Mouse (Mus musculus): ENCODE results near the gene Ptpn13. TPM values are rescaled to one million over a fixed set of nuclear protein-coding genes. Genes with fewer than 3 reads are reported as not detected.
A peak's percentile ranks its signal among the peaks of the same experiment; 100 is the strongest.

The Ptpn13 gene
- total and polyA plus RNA-seq, 3 experiments: 15.1 to 43.6 (median 15.5) TPM

DNA sequence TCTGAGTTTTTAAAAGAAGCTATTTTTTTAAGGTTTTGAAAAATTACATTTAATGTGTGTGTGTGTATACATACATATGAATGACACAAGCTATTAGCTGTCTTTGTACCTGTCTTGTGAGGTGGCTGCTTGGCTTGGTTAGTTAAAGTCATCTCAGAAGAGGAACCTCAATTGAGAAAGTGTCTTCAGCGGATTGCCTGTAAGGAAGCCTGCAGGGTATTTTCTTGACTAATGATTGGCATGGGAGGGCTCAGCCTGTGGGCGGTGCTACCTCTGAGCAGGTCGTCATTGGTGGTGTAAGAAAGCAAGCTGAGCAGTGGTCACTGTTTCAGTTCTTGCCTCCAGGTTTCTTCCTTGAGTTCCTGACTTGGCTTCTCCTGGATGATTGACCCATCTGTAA is 12.7 kb downstream of the Ptpn13 start:
- no peaks in the 10 kb centered on the region for H3K9me3 ChIP-seq (replicated peaks; ENCODE audit: insufficient read depth, low read length)
- peaks cover 20 to 39% of the 10 kb centered on the region in 2 experiments for H3K4me1 ChIP-seq (ENCODE audit: control insufficient read depth in 1 of 2, insufficient read depth in 2 of 2, low read length in 2 of 2)
- no peak overlapping the region for H3K9ac ChIP-seq (ENCODE audit: control insufficient read depth, low read depth, low read length, poor library complexity, severe bottlenecking)
- peak; percentile 64 for DNase-seq (ENCODE audit: low read depth, low spot score)
- no peaks in the 10 kb centered on the region for H3K27me3 ChIP-seq (ENCODE audit: control insufficient read depth in 1 of 2, insufficient read depth in 2 of 2, low read length in 2 of 2)
- H3K79me2 ChIP-seq (ENCODE audit: control insufficient read depth, insufficient read depth, low read length, poor library complexity): peaks cover 2% of the 10 kb centered on the region; the same call in 1 of the 2 replicates
- TF ChIP-seq CHD2 (IDR thresholded peaks at IDR 0.05; ENCODE audit: low read length) (no peak), POLR2AphosphoS5 (IDR thresholded peaks at IDR 0.05; ENCODE audit: borderline replicate concordance, low read depth, low read length) (no peak), EP300 (IDR thresholded peaks at IDR 0.05; ENCODE audit: low read depth in 1 of 2, low read length in 2 of 2) (no peak), ZC3H11A (IDR thresholded peaks at IDR 0.05; ENCODE audit: low read depth, low read length) (no peak), BHLHE40 (IDR thresholded peaks at IDR 0.05; ENCODE audit: borderline replicate concordance, low read depth, low read length) (no peak), SIN3A (IDR thresholded peaks at IDR 0.05; ENCODE audit: low read length) (peak; percentile 19; the same call in 1 of the 2 replicates), MYC (IDR thresholded peaks at IDR 0.05; ENCODE audit: low read depth, low read length) (no peak)
- no peak overlapping the region for H3K4me3 ChIP-seq (ENCODE audit: control insufficient read depth in 1 of 2, insufficient read depth in 1 of 2, low read depth in 2 of 2, low read length in 2 of 2)
- no peak overlapping the region for H3K27ac ChIP-seq (ENCODE audit: control insufficient read depth, low read depth, low read length)
- peaks cover 0 to 50% of the 10 kb centered on the region in 2 experiments; a peak in 2 of 4 replicates for H3K36me3 ChIP-seq (ENCODE audit: control insufficient read depth in 1 of 2, insufficient read depth in 2 of 2, low read length in 2 of 2)

DNA sequence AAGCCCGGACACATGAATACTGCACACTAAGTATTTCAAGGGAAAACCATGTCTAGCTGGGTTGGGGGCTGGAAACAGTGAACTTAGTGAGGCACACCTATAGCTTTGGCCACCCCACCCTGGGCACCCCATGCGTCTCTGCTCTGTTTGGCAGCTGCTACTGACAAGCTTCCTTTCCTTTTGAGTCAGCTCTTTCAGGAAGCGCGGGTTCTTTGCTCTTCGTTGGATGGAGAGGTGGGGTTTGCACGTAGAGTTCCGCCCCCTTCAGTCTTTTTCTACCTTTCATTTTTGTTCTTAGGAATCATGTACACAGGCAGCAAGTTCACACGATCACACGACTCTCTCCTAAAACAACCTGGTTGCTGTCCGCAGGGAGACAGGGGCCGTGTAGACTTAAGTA is 14.2 kb downstream of the Ptpn13 start:
- no peak overlapping the region for H3K27ac ChIP-seq (ENCODE audit: control insufficient read depth, low read depth, low read length)
- TF ChIP-seq POLR2AphosphoS2 (IDR thresholded peaks at IDR 0.05; ENCODE audit: low read length) (no peak), CTCF (IDR thresholded peaks at IDR 0.05 in 2 of 3, conservative IDR thresholded peaks at IDR 0.05 in 1 of 3; ENCODE audit: control insufficient read depth in 1 of 3, insufficient read depth in 1 of 3, low read depth in 2 of 3, low read length in 3 of 3, poor library complexity in 1 of 3, severe bottlenecking in 1 of 3) (no peak), POLR2AphosphoS5 (IDR thresholded peaks at IDR 0.05; ENCODE audit: borderline replicate concordance, low read depth, low read length) (no peak), MXI1 (IDR thresholded peaks at IDR 0.05; ENCODE audit: low read depth, low read length) (no peak), TBP (IDR thresholded peaks at IDR 0.05; ENCODE audit: low read depth, low read length) (no peak), KAT2A (conservative IDR thresholded peaks at IDR 0.05; ENCODE audit: low read depth, low read length) (no peak), USF1 (IDR thresholded peaks at IDR 0.05; ENCODE audit: low read depth, low read length) (no peak), MYC (IDR thresholded peaks at IDR 0.05; ENCODE audit: low read depth, low read length) (no peak), ZC3H11A (IDR thresholded peaks at IDR 0.05; ENCODE audit: low read depth, low read length) (no peak), MEF2A (IDR thresholded peaks at IDR 0.05; ENCODE audit: extremely low read depth, insufficient replicate concordance, low read depth, low read length, poor library complexity, severe bottlenecking) (no peak), USF2 (IDR thresholded peaks at IDR 0.05; ENCODE audit: borderline replicate concordance in 1 of 2, insufficient read depth in 1 of 2, low read depth in 1 of 2, low read length in 2 of 2) (no peak), MAFK (IDR thresholded peaks at IDR 0.05; ENCODE audit: borderline replicate concordance, low read depth, low read length) (no peak), CHD2 (IDR thresholded peaks at IDR 0.05; ENCODE audit: low read length) (no peak), RAD21 (IDR thresholded peaks at IDR 0.05; ENCODE audit: low read depth, low read length) (no peak), JUND (IDR thresholded peaks at IDR 0.05; ENCODE audit: low read depth, low read length) (no peak), UBTF (IDR thresholded peaks at IDR 0.05; ENCODE audit: borderline replicate concordance, insufficient read depth, low read depth, low read length) (no peak), ZKSCAN1 (IDR thresholded peaks at IDR 0.05; ENCODE audit: low read depth, low read length) (no peak), ELF1 (IDR thresholded peaks at IDR 0.05; ENCODE audit: low read depth, low read length) (no peak), SMC3 (IDR thresholded peaks at IDR 0.05; ENCODE audit: low read depth, low read length) (no peak)
- no peaks in the 10 kb centered on the region for H3K27me3 ChIP-seq (ENCODE audit: control insufficient read depth in 1 of 2, insufficient read depth in 2 of 2, low read length in 2 of 2)
- peaks cover 2% of the 10 kb centered on the region; the same call in 1 of the 2 replicates for H3K79me2 ChIP-seq (ENCODE audit: control insufficient read depth, insufficient read depth, low read length, poor library complexity)
- no peak for DNase-seq (ENCODE audit: low read depth, low spot score)
- H3K9ac ChIP-seq (ENCODE audit: control insufficient read depth, low read depth, low read length, poor library complexity, severe bottlenecking): no peak overlapping the region
- no peaks in the 10 kb centered on the region for H3K9me3 ChIP-seq (replicated peaks; ENCODE audit: insufficient read depth, low read length)
- peaks cover 0 to 54% of the 10 kb centered on the region in 2 experiments; a peak in 2 of 4 replicates for H3K36me3 ChIP-seq (ENCODE audit: control insufficient read depth in 1 of 2, insufficient read depth in 2 of 2, low read length in 2 of 2)
- no peak overlapping the region for H3K4me3 ChIP-seq (ENCODE audit: control insufficient read depth in 1 of 2, insufficient read depth in 1 of 2, low read depth in 2 of 2, low read length in 2 of 2)
- peaks cover 23 to 42% of the 10 kb centered on the region in 2 experiments for H3K4me1 ChIP-seq (ENCODE audit: control insufficient read depth in 1 of 2, insufficient read depth in 2 of 2, low read length in 2 of 2)

Measured in MEL (cell line).